Mouse (Mus musculus) CH12.LX (cell line): ENCODE measurements at regions not wholly inside any gene's neighbourhood (a gene's known extent, or its start where the extent isn't known, plus 50 kb on each side); places are given as distances from the start of the nearest gene placed in this dataset.

Source experiments
- BHLHE40 ChIP-seq: IDR thresholded peaks from 2 replicates; pipeline ENCODE4 v1.6.1; 2011; ENCODE audit warnings: mild to moderate bottlenecking, low read depth, low read length, improper control_type of control experiment
- CHD2 ChIP-seq: IDR thresholded peaks from 2 replicates; pipeline ENCODE4 v1.6.1; 2011; ENCODE audit warnings: low read length, improper control_type of control experiment
- CTCF ChIP-seq, 2 experiments: IDR thresholded peaks in 1 of 2; conservative IDR thresholded peaks in 1 of 2; 2 replicates each; pipeline ENCODE4 v1.5.1; 2011 to 2012; ENCODE audit warnings: low read depth in 2 of 2, low read length in 2 of 2, improper control_type of control experiment in 1 of 2, inconsistent platforms in 1 of 2, mild to moderate bottlenecking in 1 of 2, moderate library complexity in 1 of 2
- E2F4 ChIP-seq: IDR thresholded peaks from 2 replicates; pipeline ENCODE4 v1.6.1; 2011; ENCODE audit warnings: low read depth, low read length, improper control_type of control experiment; ENCODE audit not compliant: insufficient replicate concordance
- EP300 ChIP-seq: IDR thresholded peaks from 2 replicates; pipeline ENCODE4 v1.6.1; 2011; ENCODE audit warnings: low read length, improper control_type of control experiment
- HCFC1 ChIP-seq: IDR thresholded peaks from 2 replicates; pipeline ENCODE4 v1.6.1; 2012; ENCODE audit warnings: low read depth, mild to moderate bottlenecking, inconsistent platforms, low read length, improper control_type of control experiment
- MAFK ChIP-seq: IDR thresholded peaks from 2 replicates; pipeline ENCODE4 v1.6.1; 2011; ENCODE audit warnings: low read length, improper control_type of control experiment; ENCODE audit not compliant: insufficient replicate concordance
- MEF2A ChIP-seq: IDR thresholded peaks from 2 replicates; pipeline ENCODE4 v1.6.1; 2014; ENCODE audit warnings: low read depth, mild to moderate bottlenecking, inconsistent platforms, low read length, improper control_type of control experiment, borderline replicate concordance
- MYC ChIP-seq: IDR thresholded peaks from 2 replicates; pipeline ENCODE4 v1.6.1; 2011; ENCODE audit warnings: low read depth, mild to moderate bottlenecking, improper control_type of control experiment, low read length
- SIN3A ChIP-seq: IDR thresholded peaks from 2 replicates; pipeline ENCODE4 v1.6.1; 2012; ENCODE audit warnings: low read length, improper control_type of control experiment, inconsistent platforms
- USF2 ChIP-seq: conservative IDR thresholded peaks from 2 replicates; pipeline ENCODE4 v1.6.1; 2011; ENCODE audit warnings: low read depth, low read length, improper control_type of control experiment

DNA sequence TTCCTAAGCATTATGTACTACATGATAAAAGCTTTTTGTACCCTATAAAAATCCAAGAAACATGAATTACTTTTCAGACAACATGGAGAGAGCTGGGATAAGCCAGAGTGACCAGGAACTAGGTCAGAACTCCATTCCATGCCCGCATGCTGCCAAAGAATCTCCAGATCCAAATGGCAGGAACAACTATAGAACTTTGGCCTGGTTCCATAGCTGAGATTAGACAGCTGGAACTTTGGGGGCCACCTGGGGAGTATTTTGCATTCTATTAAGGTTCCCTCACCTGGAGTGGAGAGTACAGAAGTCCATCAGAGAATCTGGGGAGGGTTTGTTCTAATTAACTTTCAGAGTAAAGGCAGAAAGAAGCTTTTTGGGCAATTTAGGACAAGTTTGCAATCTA, 327.7 kb downstream of the Sqor start:
- no peak for TF ChIP-seq BHLHE40
- TF ChIP-seq SIN3A, result no peak
- TF ChIP-seq HCFC1, result no peak
- TF ChIP-seq EP300, result no peak
- no peak for TF ChIP-seq USF2
- no peak for TF ChIP-seq MAFK
- no peak for TF ChIP-seq MYC
- TF ChIP-seq CTCF (conservative IDR thresholded peaks at IDR 0.05 in 1 of 2, IDR thresholded peaks at IDR 0.05 in 1 of 2; ENCODE audit: low read depth in 2 of 2, low read length in 2 of 2), result no peak
- no peak for TF ChIP-seq MEF2A
- no peak for TF ChIP-seq CHD2
- no peak for TF ChIP-seq E2F4
